Mouse (Mus musculus): Measurements from ENCODE around the gene Gm9837.
A peak's percentile ranks its signal among the peaks of the same experiment; 100 is the strongest.

Gene Gm9837

GRCm38 (mm10) chr11:53458996-53459395, 11.3 kb downstream of the Gm9837 start:
- no peak for ATAC-seq (ENCODE audit: insufficient number of reproducible peaks, low FRiP score, low TSS enrichment)

GRCm38 (mm10) chr11:53457372-53457954, 12.8 kb downstream of the Gm9837 start:
- ATAC-seq (ENCODE audit: insufficient number of reproducible peaks, low FRiP score, low TSS enrichment): no peak

- no peak for ATAC-seq (ENCODE audit: insufficient number of reproducible peaks, low FRiP score, low TSS enrichment)
Observed at GRCm38 (mm10) chr11:53456474-53457371, 13.6 kb downstream of the Gm9837 start, which contains the start of the genes Gm10447 and Shroom1. Gm10447 (minus strand) TSS chr11:53457110. Shroom1 (plus strand) TSS chr11:53457205.

- ATAC-seq (ENCODE audit: insufficient number of reproducible peaks, low FRiP score, low TSS enrichment): no peak
Observed at GRCm38 (mm10) chr11:53453031-53453430, 17.2 kb downstream of the Gm9837 start.

GRCm38 (mm10) chr11:53452396-53452795, 17.9 kb downstream of the Gm9837 start:
- no peak for ATAC-seq (ENCODE audit: insufficient number of reproducible peaks, low FRiP score, low TSS enrichment)

- ATAC-seq (ENCODE audit: insufficient number of reproducible peaks, low FRiP score, low TSS enrichment): no peak
Observed at GRCm38 (mm10) chr11:53451361-53451760, 18.9 kb downstream of the Gm9837 start.

- no peak for ATAC-seq (ENCODE audit: insufficient number of reproducible peaks, low FRiP score, low TSS enrichment)
Observed at GRCm38 (mm10) chr11:53450070-53450705, 20.1 kb downstream of the Gm9837 start.

- no peak for ATAC-seq (ENCODE audit: insufficient number of reproducible peaks, low FRiP score, low TSS enrichment)
Observed at GRCm38 (mm10) chr11:53448529-53448928, 21.8 kb downstream of the Gm9837 start.

- ATAC-seq (ENCODE audit: insufficient number of reproducible peaks, low FRiP score, low TSS enrichment): no peak
Observed at GRCm38 (mm10) chr11:53447996-53448395, 22.3 kb downstream of the Gm9837 start.

- no peak for ATAC-seq (ENCODE audit: insufficient number of reproducible peaks, low FRiP score, low TSS enrichment)
Observed at GRCm38 (mm10) chr11:53446183-53446582, 24.1 kb downstream of the Gm9837 start.

GRCm38 (mm10) chr11:53445562-53445961, 24.7 kb downstream of the Gm9837 start:
- ATAC-seq (ENCODE audit: insufficient number of reproducible peaks, low FRiP score, low TSS enrichment): no peak

GRCm38 (mm10) chr11:53443861-53444260, 26.4 kb downstream of the Gm9837 start:
- ATAC-seq (ENCODE audit: insufficient number of reproducible peaks, low FRiP score, low TSS enrichment): no peak

- no peak for ATAC-seq (ENCODE audit: insufficient number of reproducible peaks, low FRiP score, low TSS enrichment)
Observed at GRCm38 (mm10) chr11:53441921-53442320, 28.4 kb downstream of the Gm9837 start.

GRCm38 (mm10) chr11:53436338-53436737, 33.9 kb downstream of the Gm9837 start:
- no peak for ATAC-seq (ENCODE audit: insufficient number of reproducible peaks, low FRiP score, low TSS enrichment)

- ATAC-seq (ENCODE audit: insufficient number of reproducible peaks, low FRiP score, low TSS enrichment): no peak
Observed at GRCm38 (mm10) chr11:53435504-53435903, 34.8 kb downstream of the Gm9837 start.

GRCm38 (mm10) chr11:53433057-53433456, 37.2 kb downstream of the Gm9837 start:
- no peak for ATAC-seq (ENCODE audit: insufficient number of reproducible peaks, low FRiP score, low TSS enrichment)

GRCm38 (mm10) chr11:53431347-53432056, 38.8 kb downstream of the Gm9837 start:
- ATAC-seq (ENCODE audit: insufficient number of reproducible peaks, low FRiP score, low TSS enrichment): peak; percentile 40

- peak; percentile 91 for ATAC-seq (ENCODE audit: insufficient number of reproducible peaks, low FRiP score, low TSS enrichment)
Observed at GRCm38 (mm10) chr11:53430670-53431346, 39.5 kb downstream of the Gm9837 start, which contains the start of the genes Uqcrq and Gdf9. Uqcrq (minus strand) TSS chr11:53430831. Gdf9 (plus strand) TSS chr11:53431023.

GRCm38 (mm10) chr11:53430300-53430669, 40.0 kb downstream of the Gm9837 start:
- ATAC-seq (ENCODE audit: insufficient number of reproducible peaks, low FRiP score, low TSS enrichment): peak; percentile 43

GRCm38 (mm10) chr11:53429182-53429581, 41.1 kb downstream of the Gm9837 start:
- ATAC-seq (ENCODE audit: insufficient number of reproducible peaks, low FRiP score, low TSS enrichment): no peak

Data from cerebellum, adult (tissue).